In the genomic region with DNA sequence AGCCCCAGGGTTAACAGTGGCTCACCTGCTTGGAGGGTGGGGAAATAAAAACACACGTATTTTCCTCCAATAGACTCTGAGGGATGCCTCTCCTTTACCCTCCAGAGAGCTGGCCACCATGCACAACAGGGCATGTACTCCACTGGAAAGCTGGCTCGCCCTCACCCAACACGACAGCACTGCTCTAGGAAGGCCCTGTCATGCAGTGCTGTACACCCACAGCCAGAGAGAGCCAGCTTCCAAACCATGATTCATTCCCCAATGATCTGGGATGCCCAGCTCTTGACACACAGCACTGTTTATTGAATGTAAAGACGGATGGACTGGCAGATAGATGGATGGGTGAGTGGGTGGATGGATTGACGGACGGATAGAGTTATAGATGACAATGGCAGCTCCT, we compare ENCODE assay signal across 24 mouse cellular contexts.
A peak's percentile ranks its signal among the peaks of the same experiment; 100 is the strongest.
DNase-seq lines count a peak whose midpoint lies in the region; ATAC-seq and TF ChIP-seq lines count a peak whose summit lies in the region.
"Had no signal": no experiment of that assay in that cellular context is flagged by ENCODE, and none has a peak within 500 bp of the region (broad histone marks: within the 10 kb centered on the region; RNA-seq: fewer than 3 reads in every experiment).

No protein-coding gene starts in this region.

- POLR2A ChIA-PET in Patski (lab: Charles Lee): no interaction called here

- ATAC-seq in heart, embryonic 14.5 days (ENCODE audit: insufficient number of reproducible peaks, insufficient read depth, low FRiP score, low read depth): no peak
- no peak for ATAC-seq in hindbrain, embryonic 13.5 days (ENCODE audit: low FRiP score)
- ATAC-seq in hindbrain, embryonic 16.5 days: no peak
- ATAC-seq in Patski: peak; percentile 64
- ATAC-seq in megakaryocyte progenitor cell, adult 5-6 weeks (replicated peaks; ENCODE audit: poor library complexity): no peak

- CTCF ChIA-PET in Patski (lab: Charles Lee): no interaction called here

- in situ Hi-C loops in Patski (cut with MboI; ENCODE audit: low pct_unique_long_range_greater_than_20kb): no loop called here

- DNase-seq in heart, adult 11 months: no peak
- DNase-seq in Muller cell, postnatal 12 days (ENCODE audit: inconsistent ontology term): peak; percentile 55
- no peak for DNase-seq in Patski (ENCODE audit: low read depth, low spot score)
- DNase-seq: adrenal gland, postnatal 25 days; cerebellum, adult 8-10 months; cerebellum, postnatal 36 days; embryo, embryonic 11 days; liver, embryonic 13.5 days; lung, embryonic 14.5 days; right cerebral cortex, adult 18-20 months; right cerebral cortex, postnatal 4 days; thymus, adult 18-20 months; thymus, postnatal 36 days had no signal

- TF ChIP-seq CTCF in Patski (IDR thresholded peaks at IDR 0.05): no peak

- H3K4me1 ChIP-seq in heart, embryonic 14.5 days (ENCODE audit: control insufficient read depth in 2 of 2, insufficient read depth in 2 of 2, low read length in 2 of 2): peaks cover 37 to 58% of the 10 kb centered on the region in 2 experiments
- peaks cover 73% of the 10 kb centered on the region for H3K4me1 ChIP-seq in hindbrain, embryonic 13.5 days (replicated peaks)
- peaks cover 12% of the 10 kb centered on the region for H3K4me1 ChIP-seq in hindbrain, embryonic 16.5 days (ENCODE audit: control insufficient read depth, insufficient read depth, low read depth, low read length)
- H3K4me1 ChIP-seq: liver, embryonic 13.5 days; stomach, embryonic 15.5 days had no signal

- H3K27ac ChIP-seq in heart, embryonic 14.5 days (replicated peaks in 1 of 2; ENCODE audit: control insufficient read depth in 1 of 2, insufficient read depth in 1 of 2, low read depth in 2 of 2, low read length in 2 of 2): peak overlapping the region; percentile 54 to 65
- peak overlapping the region; percentile 63; the same call in 1 of the 2 replicates for H3K27ac ChIP-seq in hindbrain, embryonic 13.5 days
- no peak overlapping the region for H3K27ac ChIP-seq in hindbrain, embryonic 16.5 days (ENCODE audit: low read depth, low read length)
- H3K27ac ChIP-seq: embryonic facial prominence, embryonic 13.5 days; kidney, postnatal 0 days; left cerebral cortex, adult 2 months; liver, embryonic 13.5 days; neural tube, embryonic 15.5 days; stomach, embryonic 15.5 days had no signal

- H3K36me3 ChIP-seq in heart, embryonic 14.5 days (ENCODE audit: control insufficient read depth, insufficient read depth, low read length): peaks cover 3% of the 10 kb centered on the region; the same call in 1 of the 2 replicates
- peaks cover 7% of the 10 kb centered on the region for H3K36me3 ChIP-seq in hindbrain, embryonic 13.5 days
- no peaks in the 10 kb centered on the region for H3K36me3 ChIP-seq in hindbrain, embryonic 16.5 days (ENCODE audit: control insufficient read depth, insufficient read depth, low read length)
- H3K36me3 ChIP-seq: neural tube, embryonic 15.5 days; stomach, embryonic 15.5 days had no signal

- H3K4me3 ChIP-seq in heart, embryonic 14.5 days (ENCODE audit: control insufficient read depth in 1 of 2, insufficient read depth in 1 of 2, low read depth in 1 of 2, low read length in 2 of 2): no peak overlapping the region
- no peak overlapping the region for H3K4me3 ChIP-seq in hindbrain, embryonic 13.5 days
- H3K4me3 ChIP-seq in hindbrain, embryonic 16.5 days (ENCODE audit: low read length): no peak overlapping the region
- H3K4me3 ChIP-seq: embryonic facial prominence, embryonic 13.5 days; erythroblast, embryonic 14.5 days; forebrain, embryonic 12.5 days; left cerebral cortex, adult 2 months; liver, embryonic 13.5 days; neural tube, embryonic 15.5 days; stomach, embryonic 15.5 days had no signal

- no peak overlapping the region for H3K9ac ChIP-seq in heart, embryonic 14.5 days (ENCODE audit: low read length)
- H3K9ac ChIP-seq in hindbrain, embryonic 13.5 days: 0 out of 2 replicates have a peak overlapping the region, but pooled peaks have one; percentile 21
- no peak overlapping the region for H3K9ac ChIP-seq in hindbrain, embryonic 16.5 days (ENCODE audit: low read depth, low read length)
- H3K9ac ChIP-seq: embryonic facial prominence, embryonic 13.5 days; forebrain, embryonic 12.5 days; liver, embryonic 13.5 days; lung, embryonic 14.5 days; neural tube, embryonic 15.5 days; stomach, embryonic 15.5 days had no signal

- H3K27me3 ChIP-seq in heart, embryonic 14.5 days (ENCODE audit: control insufficient read depth, insufficient read depth, low read length): no peaks in the 10 kb centered on the region
- H3K27me3 ChIP-seq in hindbrain, embryonic 13.5 days: no peaks in the 10 kb centered on the region
- no peaks in the 10 kb centered on the region for H3K27me3 ChIP-seq in hindbrain, embryonic 16.5 days (replicated peaks; ENCODE audit: control insufficient read depth, insufficient read depth, low read length)
- H3K27me3 ChIP-seq in Patski: no peaks in the 10 kb centered on the region
- H3K27me3 ChIP-seq: embryonic facial prominence, embryonic 13.5 days; forebrain, embryonic 12.5 days; liver, embryonic 13.5 days; neural tube, embryonic 15.5 days; stomach, embryonic 15.5 days had no signal

- H3K4me2 ChIP-seq in heart, embryonic 14.5 days (ENCODE audit: low read length): no peak overlapping the region
- H3K4me2 ChIP-seq in hindbrain, embryonic 13.5 days: no peak overlapping the region
- H3K4me2 ChIP-seq in hindbrain, embryonic 16.5 days (ENCODE audit: low read length): no peak overlapping the region
- H3K4me2 ChIP-seq: embryonic facial prominence, embryonic 13.5 days; forebrain, embryonic 12.5 days; liver, embryonic 13.5 days; lung, embryonic 14.5 days; neural tube, embryonic 15.5 days; stomach, embryonic 15.5 days had no signal

- 59% methylated on average over 6 of the region's 6 CpGs for WGBS in heart, embryonic 14.5 days
- WGBS in hindbrain, embryonic 13.5 days: 89% methylated on average over 6 of the region's 6 CpGs
- WGBS in hindbrain, embryonic 16.5 days: 86% methylated on average over 6 of the region's 6 CpGs

- H3K9me3 ChIP-seq in heart, embryonic 14.5 days (ENCODE audit: control insufficient read depth, low read length): no peaks in the 10 kb centered on the region
- H3K9me3 ChIP-seq in hindbrain, embryonic 13.5 days: no peaks in the 10 kb centered on the region
- no peaks in the 10 kb centered on the region for H3K9me3 ChIP-seq in hindbrain, embryonic 16.5 days (ENCODE audit: control insufficient read depth, low read length)
- H3K9me3 ChIP-seq: embryonic facial prominence, embryonic 13.5 days; forebrain, embryonic 12.5 days; liver, embryonic 13.5 days; neural tube, embryonic 15.5 days; stomach, embryonic 15.5 days had no signal
